Mouse (Mus musculus) liver, postnatal 0 days (tissue): ENCODE measurements around the gene Syn3. TPM values are rescaled to one million over a fixed set of nuclear protein-coding genes. Genes with fewer than 3 reads are reported as not detected.
A peak's percentile ranks its signal among the peaks of the same experiment; 100 is the strongest.

Experiments used
- ATAC-seq: fragments of 200-750 bp; cut with Nextera tagmentation; 2 replicates; pipeline ENCODE4 v1.8.0; 2017; ENCODE audit warnings: mild to moderate bottlenecking, moderate library complexity
- DNase-seq: peaks from one replicate; pipeline ENCODE4 v3.0.0-alpha.2; 2016
- H3K27ac ChIP-seq: fragments of 300-500 bp; sonication (generic); 2 replicates; pipeline ENCODE4 v1.5.1; 2014; ENCODE audit warnings: antibody characterized with exemption, moderate library complexity, mild to moderate bottlenecking, low read depth
- H3K27me3 ChIP-seq: fragments of 300-500 bp; sonication (generic); 2 replicates; pipeline ENCODE4 v1.6.1; 2014; ENCODE audit warnings: low read length, control low read depth, mixed read lengths; ENCODE audit not compliant: insufficient read depth
- H3K36me3 ChIP-seq: fragments of 300-500 bp; sonication (generic); replicated peaks from 2 replicates; pipeline ENCODE4 v1.6.1; 2014; ENCODE audit warnings: mild to moderate bottlenecking, control low read depth, low read length, moderate library complexity, mixed read lengths; ENCODE audit not compliant: insufficient read depth
- H3K4me1 ChIP-seq: fragments of 300-500 bp; sonication (generic); 2 replicates; pipeline ENCODE4 v1.6.1; 2014; ENCODE audit warnings: antibody characterized with exemption, mild to moderate bottlenecking, control low read depth; ENCODE audit not compliant: insufficient read depth
- H3K4me2 ChIP-seq: fragments of 300-500 bp; sonication (generic); 2 replicates; pipeline ENCODE4 v1.6.1; 2014; ENCODE audit warnings: low read depth, mild to moderate bottlenecking, low read length, moderate library complexity, mixed read lengths
- H3K4me3 ChIP-seq: fragments of 300-500 bp; sonication (generic); 2 replicates; pipeline ENCODE4 v1.5.1; 2014; ENCODE audit warnings: low read depth, low read length
- H3K9ac ChIP-seq: fragments of 300-500 bp; sonication (generic); replicated peaks from 2 replicates; pipeline ENCODE4 v1.6.1; 2014; ENCODE audit warnings: mild to moderate bottlenecking, moderate library complexity
- H3K9me3 ChIP-seq: fragments of 300-500 bp; sonication (generic); 2 replicates; pipeline ENCODE4 v1.6.1; 2016; ENCODE audit warnings: mild to moderate bottlenecking, control low read depth, low read length, mixed read lengths
- CTCF ChIP-seq: sonication (generic); IDR thresholded peaks from 2 replicates; pipeline ENCODE4 v1.5.1; 2016; ENCODE audit warnings: antibody characterized with exemption, low read depth
- EP300 ChIP-seq: IDR thresholded peaks from 2 replicates; pipeline ENCODE4 v1.6.1; 2016; ENCODE audit warnings: antibody characterized with exemption, low read depth, mild to moderate bottlenecking
- WGBS: fragments of 180-500 bp; shearing (Covaris S2); extraction: QIAGEN DNeasy Blood & Tissue Kit; methylation state at CpG from one replicate; pipeline ENCODE4 v1.1.7; 2014; ENCODE audit not compliant: insufficient replicate concordance; 5-methylcytosine and 5-hydroxymethylcytosine counted together
- polyA plus RNA-seq: library from polyadenylated mRNA; unstranded; fragments of >200 nt; fragmentation: Nextera tagmentation; extraction: Ambion mirVana; gene quantifications from 2 replicates; pipeline ENCODE4 v1.2.1, GENCODE M21; 2015

Gene Syn3
- polyA plus RNA-seq, 1 experiment from 2014 or later, result 0.25 TPM

- Histone ChIP-seq H3K36me3 (no peaks in the 10 kb centered on the region), H3K4me3 (no peak overlapping the region), H3K4me1 (no peaks in the 10 kb centered on the region), H3K9me3 (no peaks in the 10 kb centered on the region), H3K27me3 (no peaks in the 10 kb centered on the region), H3K27ac (no peak overlapping the region), H3K4me2 (no peak overlapping the region), H3K9ac (no peak overlapping the region)
- DNase-seq (no peak), ATAC-seq (no peak)
- WGBS, result 87% methylated on average over 2 of the region's 2 CpGs
- TF ChIP-seq CTCF (no peak), EP300 (no peak)
These were observed 419.9 kb downstream of the Syn3 start for GRCm38 (mm10) chr10:86078761-86079160.

- Histone ChIP-seq H3K4me2 (no peak overlapping the region), H3K4me3 (no peak overlapping the region), H3K27me3 (no peaks in the 10 kb centered on the region), H3K36me3 (no peaks in the 10 kb centered on the region), H3K27ac (no peak overlapping the region), H3K9me3 (no peaks in the 10 kb centered on the region), H3K4me1 (no peaks in the 10 kb centered on the region), H3K9ac (no peak overlapping the region)
- DNase-seq, result no peak
- TF ChIP-seq CTCF (no peak), EP300 (no peak)
- WGBS, result 66% methylated on average over 2 of the region's 2 CpGs
- no peak for ATAC-seq
These were observed 421.4 kb downstream of the Syn3 start for GRCm38 (mm10) chr10:86077272-86077671.

DNA sequence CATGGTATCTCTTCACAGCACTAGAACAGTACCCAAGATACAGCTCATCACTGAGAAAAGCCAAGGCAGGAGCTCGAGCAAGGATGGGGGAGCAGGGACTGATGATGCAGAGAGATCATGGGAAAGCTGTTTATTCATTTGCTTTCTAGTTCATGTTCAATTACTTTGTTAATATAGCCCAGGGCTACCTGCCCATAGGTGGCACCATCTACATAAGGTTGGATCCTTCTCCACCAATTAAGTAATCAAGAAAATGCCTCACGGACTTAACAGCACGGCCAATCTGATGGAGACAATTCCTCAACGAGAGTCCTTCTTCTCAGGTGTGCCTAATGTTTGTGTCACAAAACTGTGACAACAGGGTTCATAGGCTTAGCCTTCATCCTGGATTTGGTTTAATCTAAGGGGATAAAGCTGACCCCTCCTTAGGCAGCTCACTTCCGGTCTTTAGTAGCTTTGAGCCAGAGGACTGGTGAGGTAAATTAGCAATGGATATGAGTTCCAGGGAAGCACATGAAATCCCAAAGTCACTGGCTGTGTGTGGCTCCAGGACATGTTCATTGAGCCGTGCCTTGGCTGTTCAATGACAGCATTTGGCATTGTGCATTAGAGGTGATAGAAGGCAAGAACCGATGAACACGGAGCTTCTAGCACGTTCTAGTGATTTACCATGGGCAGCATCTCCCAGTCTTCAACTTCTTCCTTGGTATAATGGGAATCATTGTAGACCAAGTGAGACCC is 423.6 kb downstream of the Syn3 start:
- Histone ChIP-seq H3K27me3 (no peaks in the 10 kb centered on the region), H3K9ac (no peak overlapping the region), H3K36me3 (no peaks in the 10 kb centered on the region), H3K9me3 (no peaks in the 10 kb centered on the region), H3K4me1 (no peaks in the 10 kb centered on the region), H3K4me2 (no peak overlapping the region), H3K4me3 (no peak overlapping the region), H3K27ac (no peak overlapping the region)
- 60% methylated on average over 9 of the region's 9 CpGs for WGBS
- DNase-seq (no peak), ATAC-seq (no peak)
- TF ChIP-seq EP300 (no peak), CTCF (peak; percentile 22; the same call in 1 of the 2 replicates)

GRCm38 (mm10) chr10:86074134-86074533 is 424.6 kb downstream of the Syn3 start:
- no peak overlapping the region for H3K9ac ChIP-seq
- ATAC-seq, result no peak
- H3K36me3 ChIP-seq, result no peaks in the 10 kb centered on the region
- 57% methylated on average over 4 of the region's 4 CpGs for WGBS
- no peaks in the 10 kb centered on the region for H3K4me1 ChIP-seq
- no peak for DNase-seq
- no peak overlapping the region for H3K4me3 ChIP-seq
- no peak overlapping the region for H3K4me2 ChIP-seq
- no peaks in the 10 kb centered on the region for H3K9me3 ChIP-seq
- TF ChIP-seq EP300 (no peak), CTCF (no peak)
- H3K27ac ChIP-seq, result no peak overlapping the region
- H3K27me3 ChIP-seq, result no peaks in the 10 kb centered on the region

- no peak for TF ChIP-seq CTCF
- no peak for TF ChIP-seq EP300
- Histone ChIP-seq H3K27ac (no peak overlapping the region), H3K4me3 (no peak overlapping the region), H3K9ac (no peak overlapping the region), H3K27me3 (no peaks in the 10 kb centered on the region), H3K4me1 (no peaks in the 10 kb centered on the region), H3K9me3 (no peaks in the 10 kb centered on the region), H3K4me2 (no peak overlapping the region), H3K36me3 (no peaks in the 10 kb centered on the region)
- no peak for DNase-seq
- no peak for ATAC-seq
- 62% methylated on average over 3 of the region's 3 CpGs for WGBS
These were observed 427.9 kb downstream of the Syn3 start for GRCm38 (mm10) chr10:86070751-86071150.

GRCm38 (mm10) chr10:86069341-86069740 is 429.4 kb downstream of the Syn3 start:
- H3K4me2 ChIP-seq, result no peak overlapping the region
- WGBS, result 30% methylated on average over 3 of the region's 3 CpGs
- no peaks in the 10 kb centered on the region for H3K27me3 ChIP-seq
- H3K4me3 ChIP-seq, result no peak overlapping the region
- TF ChIP-seq CTCF (no peak), EP300 (no peak)
- no peaks in the 10 kb centered on the region for H3K36me3 ChIP-seq
- no peak overlapping the region for H3K27ac ChIP-seq
- no peaks in the 10 kb centered on the region for H3K9me3 ChIP-seq
- no peak overlapping the region for H3K9ac ChIP-seq
- ATAC-seq (peak; percentile 38), DNase-seq (no peak)
- H3K4me1 ChIP-seq, result no peaks in the 10 kb centered on the region

DNA sequence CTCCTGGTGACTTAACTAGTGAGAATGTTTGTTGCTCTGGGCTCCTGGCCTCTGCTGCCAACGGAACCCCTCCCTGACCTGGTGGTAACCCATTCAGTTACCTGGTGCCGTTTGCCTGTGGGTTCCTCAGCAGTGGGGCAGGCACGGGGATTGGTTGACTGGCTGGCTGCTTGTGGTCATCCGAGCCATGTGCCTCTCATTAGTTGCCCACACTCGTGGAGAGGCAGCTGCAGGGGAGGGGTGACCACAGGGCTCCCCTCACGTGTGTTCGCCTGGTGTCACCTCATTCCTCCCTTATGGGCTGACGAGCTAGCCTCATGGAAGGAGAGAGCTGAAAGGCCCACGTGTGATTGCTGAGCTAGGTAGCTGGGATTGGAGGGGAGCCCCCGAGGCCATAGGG is 430.8 kb downstream of the Syn3 start:
- no peak overlapping the region for H3K27ac ChIP-seq
- TF ChIP-seq EP300, result no peak
- TF ChIP-seq CTCF, result no peak
- H3K4me2 ChIP-seq, result no peak overlapping the region
- H3K4me1 ChIP-seq, result no peaks in the 10 kb centered on the region
- H3K9ac ChIP-seq, result no peak overlapping the region
- WGBS, result 61% methylated on average over 10 of the region's 10 CpGs
- no peaks in the 10 kb centered on the region for H3K27me3 ChIP-seq
- ATAC-seq, result no peak
- no peaks in the 10 kb centered on the region for H3K9me3 ChIP-seq
- no peaks in the 10 kb centered on the region for H3K36me3 ChIP-seq
- no peak overlapping the region for H3K4me3 ChIP-seq
- DNase-seq, result no peak
